Mouse (Mus musculus) kidney, adult 10 weeks (tissue): ENCODE results near the gene Inf2. TPM values are rescaled to one million over a fixed set of nuclear protein-coding genes. Genes with fewer than 3 reads are reported as not detected.

Source experiments
- polyA plus RNA-seq: library from polyadenylated mRNA; stranded (reverse); fragments of 350-450 nt; fragmentation: Illumina TruSeq; extraction: RNeasy Lipid Tissue Mini Kit (QIAGEN cat#74804); gene quantifications from one replicate; pipeline ENCODE4 v1.2.3, GENCODE M21; 2014; ENCODE audit warnings: low read depth, low replicate concordance

Gene Inf2
- 0.24 TPM for polyA plus RNA-seq

GRCm38 (mm10) chr12:112588426-112589256 lies at the start of gene Inf2:
Gene Inf2, plus strand, starts transcription at chr12:112588784.

DNA sequence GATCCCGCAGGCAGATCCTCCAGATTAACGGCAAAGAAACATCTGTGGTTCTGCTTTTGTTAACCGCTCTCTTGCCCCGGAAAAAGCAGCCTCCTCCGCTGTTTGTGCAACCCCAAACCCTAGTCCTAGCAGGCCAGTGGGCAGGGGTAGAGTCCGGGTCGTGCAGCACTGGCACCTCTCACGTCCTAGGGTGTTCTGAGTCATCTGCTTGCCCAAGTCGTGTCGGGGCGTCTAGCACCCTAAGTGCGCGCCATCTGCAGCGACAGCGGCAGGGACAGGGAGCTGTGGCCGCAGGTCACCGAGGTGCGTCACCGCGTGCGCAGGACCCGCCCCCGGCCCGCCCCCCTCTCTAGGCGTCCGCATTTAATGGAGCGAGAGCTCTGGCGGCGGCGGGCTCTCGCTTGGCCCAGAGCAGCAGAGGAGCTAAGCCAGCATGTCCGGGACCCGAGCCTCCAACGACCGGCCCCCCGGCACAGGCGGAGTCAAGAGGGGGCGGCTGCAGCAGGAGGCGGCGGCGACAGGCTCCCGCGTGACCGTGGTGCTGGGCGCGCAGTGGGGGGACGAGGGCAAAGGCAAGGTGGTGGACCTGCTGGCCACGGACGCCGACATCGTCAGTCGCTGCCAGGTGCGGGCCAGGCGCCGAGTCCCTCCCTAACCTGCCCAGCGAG lies 31.2 kb downstream of the Inf2 start, which contains the start of gene Adssl1:
Gene Adssl1 (plus strand): TSS at position 360 of the 668 bp plus-strand sequence.

DNA sequence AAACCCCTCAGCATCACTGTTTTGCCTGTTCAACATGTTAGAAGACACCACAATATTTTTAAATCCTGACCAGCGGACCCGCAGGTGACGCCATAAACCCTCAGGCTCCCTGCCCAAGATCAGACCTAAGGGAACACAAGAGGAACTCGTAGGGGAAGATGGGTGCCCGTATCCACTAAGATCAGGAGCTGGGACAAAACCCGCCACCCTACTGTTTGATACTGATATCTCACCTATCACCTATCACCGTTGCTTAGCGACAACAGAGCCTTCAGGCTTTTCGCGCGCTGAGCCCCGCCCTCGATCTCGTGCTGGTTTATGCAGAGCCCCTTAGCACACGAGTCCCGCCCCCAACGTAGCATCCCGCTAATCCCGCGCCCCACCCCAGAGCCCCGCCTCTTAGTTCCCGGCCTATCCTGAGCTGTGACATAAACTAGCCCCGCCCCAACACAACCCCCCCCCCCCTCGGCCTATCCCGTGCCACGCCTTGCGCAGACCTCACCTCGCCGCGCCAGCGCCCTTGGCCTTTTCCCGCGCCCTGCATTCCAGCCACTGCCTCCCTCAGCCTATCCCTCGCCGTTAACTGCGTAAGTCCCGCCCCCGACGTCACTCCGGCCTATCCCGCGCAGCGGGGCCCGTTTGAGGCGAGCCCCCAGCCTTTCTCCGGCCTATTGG lies 55.7 kb downstream of the Inf2 start, which contains the start of gene Siva1:
Gene Siva1 (plus strand): TSS at position 500 of the 675 bp plus-strand sequence.

Other genes with a start within 250 kb of the Inf2 start
- not detected for gene A530016L24Rik, start 99.3 kb upstream of the Inf2 start, polyA plus RNA-seq
- not detected for gene Tmem179, start 72.0 kb upstream of the Inf2 start, polyA plus RNA-seq
- 1.5 TPM for gene Adssl1, start 31.3 kb downstream of the Inf2 start, polyA plus RNA-seq
- gene Siva1, start 55.9 kb downstream of the Inf2 start, polyA plus RNA-seq = 1.9 TPM
- 2.5 TPM for gene Akt1, start 86.1 kb downstream of the Inf2 start, polyA plus RNA-seq
- gene Zbtb42, start 90.0 kb downstream of the Inf2 start, polyA plus RNA-seq = 0.24 TPM
- gene Cep170b, start 131.7 kb downstream of the Inf2 start, polyA plus RNA-seq = 23.6 TPM
- 0.20 TPM for gene Pld4, start 171.9 kb downstream of the Inf2 start, polyA plus RNA-seq
- 0.16 TPM for gene Ahnak2, start 213.9 kb downstream of the Inf2 start, polyA plus RNA-seq
- gene Clba1, start 220.2 kb downstream of the Inf2 start, polyA plus RNA-seq = 5.5 TPM
- gene Cdca4, start 240.6 kb downstream of the Inf2 start, polyA plus RNA-seq = 3.3 TPM